Mouse (Mus musculus): ENCODE data around the gene Rara. TPM values are rescaled to one million over a fixed set of nuclear protein-coding genes. Genes with fewer than 3 reads are reported as not detected.

The Rara gene
- polyA plus RNA-seq, 1 experiment: not detected

GRCm38 (mm10) chr11:98968716-98969495, 41.3 kb downstream of the Rara start:
- no peak overlapping the region for H3K4me3 ChIP-seq (ENCODE audit: insufficient read depth, low read depth, low read length)
- no peak overlapping the region for H3K27ac ChIP-seq (ENCODE audit: insufficient read depth, low read depth, low read length)
- 29% methylated on average over 20 of the region's 20 CpGs for WGBS
- TF ChIP-seq POLR2A (IDR thresholded peaks at IDR 0.05; ENCODE audit: insufficient read depth, low read depth, low read length) (no peak), CTCF (IDR thresholded peaks at IDR 0.05; ENCODE audit: insufficient read depth, low read depth, low read length) (no peak)
- peaks cover 68% of the 10 kb centered on the region for H3K4me1 ChIP-seq (ENCODE audit: control insufficient read depth, insufficient read depth, low read length)

- 31% methylated on average over 17 of the region's 17 CpGs for WGBS
- Histone ChIP-seq H3K27ac (ENCODE audit: insufficient read depth, low read depth, low read length) (no peak overlapping the region), H3K4me1 (ENCODE audit: control insufficient read depth, insufficient read depth, low read length) (peaks cover 62% of the 10 kb centered on the region), H3K4me3 (ENCODE audit: insufficient read depth, low read depth, low read length) (no peak overlapping the region)
- TF ChIP-seq CTCF (IDR thresholded peaks at IDR 0.05; ENCODE audit: insufficient read depth, low read depth, low read length) (no peak), POLR2A (IDR thresholded peaks at IDR 0.05; ENCODE audit: insufficient read depth, low read depth, low read length) (no peak)
These were observed 41.9 kb downstream of the Rara start for GRCm38 (mm10) chr11:98969496-98969927.

- no peak overlapping the region for H3K4me3 ChIP-seq (ENCODE audit: insufficient read depth, low read depth, low read length)
- H3K27ac ChIP-seq (ENCODE audit: insufficient read depth, low read depth, low read length): no peak overlapping the region
- H3K4me1 ChIP-seq (ENCODE audit: control insufficient read depth, insufficient read depth, low read length): peaks cover 54% of the 10 kb centered on the region
- TF ChIP-seq CTCF (IDR thresholded peaks at IDR 0.05; ENCODE audit: insufficient read depth, low read depth, low read length): no peak
- no peak for TF ChIP-seq POLR2A (IDR thresholded peaks at IDR 0.05; ENCODE audit: insufficient read depth, low read depth, low read length)
- WGBS: 53% methylated on average over 29 of the region's 29 CpGs
These were observed 42.7 kb downstream of the Rara start for GRCm38 (mm10) chr11:98970191-98970925.

- WGBS: 64% methylated on average over 23 of the region's 23 CpGs
These were observed 43.9 kb downstream of the Rara start for GRCm38 (mm10) chr11:98971316-98972031.

GRCm38 (mm10) chr11:98972215-98972614, 44.6 kb downstream of the Rara start:
- H3K4me1 ChIP-seq (ENCODE audit: control insufficient read depth, insufficient read depth, low read length): peaks cover 36% of the 10 kb centered on the region
- WGBS: 53% methylated on average over 9 of the region's 9 CpGs
- no peak overlapping the region for H3K4me3 ChIP-seq (ENCODE audit: insufficient read depth, low read depth, low read length)
- TF ChIP-seq CTCF (IDR thresholded peaks at IDR 0.05; ENCODE audit: insufficient read depth, low read depth, low read length) (peak; percentile 95), POLR2A (IDR thresholded peaks at IDR 0.05; ENCODE audit: insufficient read depth, low read depth, low read length) (no peak)
- no peak overlapping the region for H3K27ac ChIP-seq (ENCODE audit: insufficient read depth, low read depth, low read length)

More at GRCm38 (mm10) chr11:98971316-98972031, 43.9 kb downstream of the Rara start:
- Histone ChIP-seq H3K4me3 (ENCODE audit: insufficient read depth, low read depth, low read length) (no peak overlapping the region), H3K27ac (ENCODE audit: insufficient read depth, low read depth, low read length) (no peak overlapping the region), H3K4me1 (ENCODE audit: control insufficient read depth, insufficient read depth, low read length) (peaks cover 44% of the 10 kb centered on the region)
- no peak for TF ChIP-seq CTCF (IDR thresholded peaks at IDR 0.05; ENCODE audit: insufficient read depth, low read depth, low read length)
- TF ChIP-seq POLR2A (IDR thresholded peaks at IDR 0.05; ENCODE audit: insufficient read depth, low read depth, low read length): no peak

GRCm38 (mm10) chr11:98972801-98973360, 45.3 kb downstream of the Rara start:
- Histone ChIP-seq H3K4me3 (ENCODE audit: insufficient read depth, low read depth, low read length) (no peak overlapping the region), H3K4me1 (ENCODE audit: control insufficient read depth, insufficient read depth, low read length) (peaks cover 35% of the 10 kb centered on the region), H3K27ac (ENCODE audit: insufficient read depth, low read depth, low read length) (no peak overlapping the region)
- TF ChIP-seq POLR2A (IDR thresholded peaks at IDR 0.05; ENCODE audit: insufficient read depth, low read depth, low read length) (no peak), CTCF (IDR thresholded peaks at IDR 0.05; ENCODE audit: insufficient read depth, low read depth, low read length) (no peak)
- 86% methylated on average over 9 of the region's 9 CpGs for WGBS

- WGBS: 82% methylated on average over 14 of the region's 14 CpGs
- TF ChIP-seq CTCF (IDR thresholded peaks at IDR 0.05; ENCODE audit: insufficient read depth, low read depth, low read length) (no peak), POLR2A (IDR thresholded peaks at IDR 0.05; ENCODE audit: insufficient read depth, low read depth, low read length) (no peak)
- peaks cover 29% of the 10 kb centered on the region for H3K4me1 ChIP-seq (ENCODE audit: control insufficient read depth, insufficient read depth, low read length)
- H3K27ac ChIP-seq (ENCODE audit: insufficient read depth, low read depth, low read length): no peak overlapping the region
- H3K4me3 ChIP-seq (ENCODE audit: insufficient read depth, low read depth, low read length): no peak overlapping the region
These were observed 46.0 kb downstream of the Rara start for GRCm38 (mm10) chr11:98973584-98973983.

GRCm38 (mm10) chr11:98974213-98974612, 46.6 kb downstream of the Rara start:
- TF ChIP-seq CTCF (IDR thresholded peaks at IDR 0.05; ENCODE audit: insufficient read depth, low read depth, low read length) (no peak), POLR2A (IDR thresholded peaks at IDR 0.05; ENCODE audit: insufficient read depth, low read depth, low read length) (no peak)
- Histone ChIP-seq H3K4me3 (ENCODE audit: insufficient read depth, low read depth, low read length) (no peak overlapping the region), H3K4me1 (ENCODE audit: control insufficient read depth, insufficient read depth, low read length) (peaks cover 23% of the 10 kb centered on the region), H3K27ac (ENCODE audit: insufficient read depth, low read depth, low read length) (no peak overlapping the region)
- 87% methylated on average over 6 of the region's 6 CpGs for WGBS
